Mouse (Mus musculus): ENCODE results near the gene Igdcc4. TPM values are rescaled to one million over a fixed set of nuclear protein-coding genes. Genes with fewer than 3 reads are reported as not detected.

Igdcc4 gene
- polyA plus RNA-seq, 1 experiment from 2014 or later: 15.1 TPM

- peak; percentile 43 for ATAC-seq (ENCODE audit: low FRiP score)
- WGBS: 9% methylated on average over 22 of the region's 22 CpGs
- Histone ChIP-seq H3K27ac (replicated peaks) (peak overlapping the region; percentile 77), H3K4me2 (peak overlapping the region; percentile 22; the same call in 1 of the 2 replicates), H3K9me3 (replicated peaks) (no peaks in the 10 kb centered on the region), H3K36me3 (peaks cover 10% of the 10 kb centered on the region), H3K4me1 (peaks cover 68% of the 10 kb centered on the region), H3K4me3 (replicated peaks) (no peak overlapping the region), H3K9ac (replicated peaks) (no peak overlapping the region; the same call in 1 of the 2 replicates), H3K27me3 (replicated peaks) (no peaks in the 10 kb centered on the region)
Observed at GRCm38 (mm10) chr9:65178336-65179213, 77.3 kb downstream of the Igdcc4 start.

GRCm38 (mm10) chr9:65179817-65180624 lies 78.7 kb downstream of the Igdcc4 start:
- no peak for ATAC-seq (ENCODE audit: low FRiP score)
- peaks cover 18% of the 10 kb centered on the region for H3K36me3 ChIP-seq
- WGBS: 32% methylated on average over 17 of the region's 17 CpGs
- H3K27ac ChIP-seq (replicated peaks): peak overlapping the region; percentile 77
- H3K9ac ChIP-seq (replicated peaks): 0 out of 2 replicates have a peak overlapping the region, but pooled peaks have one; percentile 10
- peaks cover 66% of the 10 kb centered on the region for H3K4me1 ChIP-seq
- no peaks in the 10 kb centered on the region for H3K27me3 ChIP-seq (replicated peaks)
- H3K4me3 ChIP-seq (replicated peaks): no peak overlapping the region
- H3K9me3 ChIP-seq (replicated peaks): no peaks in the 10 kb centered on the region
- H3K4me2 ChIP-seq: peak overlapping the region; percentile 26; the same call in 1 of the 2 replicates

Other genes with a start within 250 kb of the Igdcc4 start
- 0.05 and 0.06 TPM in 2 replicates for gene Slc24a1, start 149.9 kb upstream of the Igdcc4 start, polyA plus RNA-seq (2015; fragmentation: Nextera tagmentation; extraction: Ambion mirVana)
- gene Ints14, start 140.6 kb upstream of the Igdcc4 start, polyA plus RNA-seq (2015; fragmentation: Nextera tagmentation; extraction: Ambion mirVana): 32.2 and 38.6 TPM in 2 replicates
- gene Hacd3, start 79.8 kb upstream of the Igdcc4 start, polyA plus RNA-seq (2015; fragmentation: Nextera tagmentation; extraction: Ambion mirVana): 216 and 238 TPM in 2 replicates
- gene Dpp8, start 69.1 kb upstream of the Igdcc4 start, polyA plus RNA-seq (2015; fragmentation: Nextera tagmentation; extraction: Ambion mirVana): 31.2 and 32.9 TPM in 2 replicates
- gene Igdcc3, start 39.7 kb downstream of the Igdcc4 start, polyA plus RNA-seq (2015; fragmentation: Nextera tagmentation; extraction: Ambion mirVana): 7.9 and 8.9 TPM in 2 replicates
- gene Parp16, start 93.9 kb downstream of the Igdcc4 start, polyA plus RNA-seq (2015; fragmentation: Nextera tagmentation; extraction: Ambion mirVana): 6.4 and 8.9 TPM in 2 replicates
- 0.58 and 0.79 TPM in 2 replicates for gene Cilp, start 163.7 kb downstream of the Igdcc4 start, polyA plus RNA-seq (2015; fragmentation: Nextera tagmentation; extraction: Ambion mirVana)
- 40.6 and 43.3 TPM in 2 replicates for gene Clpx, start 192.8 kb downstream of the Igdcc4 start, polyA plus RNA-seq (2015; fragmentation: Nextera tagmentation; extraction: Ambion mirVana)
- gene Pdcd7, start 244.6 kb downstream of the Igdcc4 start, polyA plus RNA-seq (2015; fragmentation: Nextera tagmentation; extraction: Ambion mirVana): 8.9 TPM in 2 replicates

All from neural tube, embryonic 15.5 days (tissue).